Mouse (Mus musculus): ENCODE measurements around the gene Gm49336. TPM values are rescaled to one million over a fixed set of nuclear protein-coding genes. Genes with fewer than 3 reads are reported as not detected.

The Gm49336 gene
- polyA plus RNA-seq, 1 experiment from 2014 or later = 42.5 TPM

DNA sequence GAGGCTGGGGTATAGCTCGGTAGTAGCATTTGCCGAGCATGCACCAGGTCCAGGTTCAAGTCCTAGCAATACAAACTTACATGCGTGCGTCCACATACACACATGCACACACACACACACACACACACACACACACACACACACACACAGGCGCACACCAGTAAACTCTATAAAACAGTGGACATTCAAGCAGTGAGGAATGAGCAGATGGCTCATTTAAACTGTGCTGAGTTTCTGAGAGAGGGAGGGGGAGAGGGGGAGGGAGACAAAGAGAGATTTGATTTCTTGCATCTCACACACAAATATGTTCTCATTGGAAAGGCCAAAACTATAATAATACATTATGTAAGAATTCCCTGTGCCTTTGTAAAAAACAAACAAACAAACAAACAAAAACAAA is 55.3 kb downstream of the Gm49336 start:
- Histone ChIP-seq H3K4me2 (ENCODE audit: low read length) (no peak overlapping the region), H3K4me3 (ENCODE audit: control insufficient read depth in 1 of 2, insufficient read depth in 1 of 2, low read depth in 1 of 2, low read length in 2 of 2) (no peak overlapping the region), H3K36me3 (ENCODE audit: control insufficient read depth, insufficient read depth, low read length) (no peaks in the 10 kb centered on the region), H3K9me3 (ENCODE audit: control insufficient read depth, low read length) (no peaks in the 10 kb centered on the region), H3K27ac (replicated peaks in 1 of 2; ENCODE audit: control insufficient read depth in 1 of 2, insufficient read depth in 1 of 2, low read depth in 2 of 2, low read length in 2 of 2) (no peak overlapping the region), H3K4me1 (ENCODE audit: control insufficient read depth in 2 of 2, insufficient read depth in 2 of 2, low read length in 2 of 2) (peaks cover 7% of the 10 kb centered on the region in 2 experiments; a peak in 2 of 4 replicates), H3K9ac (ENCODE audit: low read length) (no peak overlapping the region), H3K27me3 (ENCODE audit: control insufficient read depth, insufficient read depth, low read length) (no peaks in the 10 kb centered on the region)
- no peak for ATAC-seq (ENCODE audit: insufficient number of reproducible peaks, insufficient read depth, low FRiP score, low read depth)
- 77% methylated on average over 5 of the region's 5 CpGs for WGBS

DNA sequence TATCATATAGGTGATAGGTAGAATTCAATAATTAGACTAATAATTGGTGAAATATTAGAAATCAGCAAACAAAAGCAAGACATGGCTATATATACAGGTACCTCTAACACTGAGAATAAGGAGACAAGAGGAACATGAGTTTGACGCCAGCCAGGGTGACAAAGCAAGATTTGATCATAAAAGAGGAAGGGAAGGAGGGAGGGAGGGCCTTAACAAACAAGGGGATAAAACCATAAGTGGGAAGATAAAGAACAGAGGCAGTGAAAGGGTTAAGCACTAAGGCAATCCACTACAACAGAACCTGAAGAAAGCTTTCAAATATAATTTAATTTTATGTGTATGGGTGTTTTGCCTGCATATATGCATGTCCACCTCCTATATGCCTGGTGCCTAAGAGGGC is 56.7 kb downstream of the Gm49336 start:
- no peaks in the 10 kb centered on the region for H3K36me3 ChIP-seq (ENCODE audit: control insufficient read depth, insufficient read depth, low read length)

DNA sequence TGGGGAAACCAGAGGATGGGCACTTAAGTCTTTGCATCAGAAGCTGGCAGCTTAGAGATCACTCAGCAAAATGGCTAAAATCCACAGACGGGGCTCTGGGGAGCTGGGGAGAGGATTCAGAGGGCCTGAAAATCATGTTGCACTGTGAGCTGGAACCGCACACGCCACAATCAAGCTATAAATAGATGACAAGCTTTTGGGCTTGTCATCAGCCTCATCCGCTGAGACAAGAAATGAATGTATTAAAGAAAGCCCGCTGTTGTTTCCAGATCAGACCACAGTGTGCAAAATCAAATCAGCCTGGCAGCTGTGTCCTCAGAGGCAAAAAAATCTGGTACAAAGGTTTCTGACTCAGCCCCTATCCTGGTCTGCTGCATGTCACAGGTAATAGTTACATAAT is 61.5 kb downstream of the Gm49336 start:
- H3K27ac ChIP-seq (replicated peaks in 1 of 2; ENCODE audit: control insufficient read depth in 1 of 2, insufficient read depth in 1 of 2, low read depth in 2 of 2, low read length in 2 of 2) = peak overlapping the region; percentile 73 to 81
- 25% methylated on average over 5 of the region's 5 CpGs for WGBS
- H3K27me3 ChIP-seq (ENCODE audit: control insufficient read depth, insufficient read depth, low read length) = no peaks in the 10 kb centered on the region
- H3K4me2 ChIP-seq (ENCODE audit: low read length) = no peak overlapping the region
- H3K9ac ChIP-seq (ENCODE audit: low read length) = no peak overlapping the region
- peak; percentile 71 for ATAC-seq (ENCODE audit: insufficient number of reproducible peaks, insufficient read depth, low FRiP score, low read depth)
- H3K36me3 ChIP-seq (ENCODE audit: control insufficient read depth, insufficient read depth, low read length) = no peaks in the 10 kb centered on the region
- H3K4me1 ChIP-seq (ENCODE audit: control insufficient read depth in 2 of 2, insufficient read depth in 2 of 2, low read length in 2 of 2) = peaks cover 10 to 22% of the 10 kb centered on the region in 2 experiments
- no peaks in the 10 kb centered on the region for H3K9me3 ChIP-seq (ENCODE audit: control insufficient read depth, low read length)
- H3K4me3 ChIP-seq (ENCODE audit: control insufficient read depth in 1 of 2, insufficient read depth in 1 of 2, low read depth in 1 of 2, low read length in 2 of 2) = no peak overlapping the region

More for the DNA sequence above, 56.7 kb downstream of the Gm49336 start:
- Histone ChIP-seq H3K9me3 (ENCODE audit: control insufficient read depth, low read length) (no peaks in the 10 kb centered on the region), H3K27me3 (ENCODE audit: control insufficient read depth, insufficient read depth, low read length) (no peaks in the 10 kb centered on the region), H3K27ac (replicated peaks in 1 of 2; ENCODE audit: control insufficient read depth in 1 of 2, insufficient read depth in 1 of 2, low read depth in 2 of 2, low read length in 2 of 2) (no peak overlapping the region), H3K4me1 (ENCODE audit: control insufficient read depth in 2 of 2, insufficient read depth in 2 of 2, low read length in 2 of 2) (peaks cover 11 to 12% of the 10 kb centered on the region in 2 experiments; a peak in 3 of 4 replicates), H3K4me3 (ENCODE audit: control insufficient read depth in 1 of 2, insufficient read depth in 1 of 2, low read depth in 1 of 2, low read length in 2 of 2) (no peak overlapping the region), H3K9ac (ENCODE audit: low read length) (no peak overlapping the region), H3K4me2 (ENCODE audit: low read length) (no peak overlapping the region)
- ATAC-seq (ENCODE audit: insufficient number of reproducible peaks, insufficient read depth, low FRiP score, low read depth) = no peak
- WGBS = 74% methylated on average over 1 of the region's 1 CpGs

DNA sequence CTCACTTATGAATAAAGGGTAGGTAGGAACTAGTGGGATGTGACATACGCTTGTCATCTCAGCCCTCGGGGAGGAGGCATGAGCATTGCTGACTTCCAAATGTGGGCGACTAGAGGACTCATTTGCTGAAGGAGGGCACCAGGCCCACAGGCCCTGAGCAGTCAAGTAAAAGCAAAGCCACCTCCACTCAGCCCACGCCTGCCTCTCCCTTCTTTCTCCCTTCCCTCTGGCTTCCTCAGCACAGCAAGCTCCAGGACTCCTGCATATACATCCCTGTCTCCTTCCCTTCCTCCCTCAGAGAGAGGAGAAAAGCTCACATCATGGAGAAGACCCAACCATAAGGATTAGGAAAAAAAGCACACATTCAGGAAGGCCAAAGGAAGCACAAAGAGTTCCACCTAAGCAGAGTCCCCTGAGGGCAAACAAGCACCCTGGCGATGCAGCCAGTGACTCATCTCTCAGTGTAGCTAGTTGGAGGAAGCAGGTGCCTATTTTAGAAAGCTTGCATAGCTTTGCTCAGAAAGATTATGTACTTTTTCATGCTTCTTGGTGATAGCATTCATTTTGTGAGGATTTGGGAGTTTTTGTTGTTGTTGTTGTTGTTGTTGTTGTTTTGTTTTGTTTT is 63.0 kb downstream of the Gm49336 start:
- Histone ChIP-seq H3K9me3 (ENCODE audit: control insufficient read depth, low read length) (no peaks in the 10 kb centered on the region), H3K27ac (replicated peaks in 1 of 2; ENCODE audit: control insufficient read depth in 1 of 2, insufficient read depth in 1 of 2, low read depth in 2 of 2, low read length in 2 of 2) (no peak overlapping the region; a peak in 1 of 4 replicates), H3K9ac (ENCODE audit: low read length) (no peak overlapping the region), H3K4me2 (ENCODE audit: low read length) (no peak overlapping the region), H3K36me3 (ENCODE audit: control insufficient read depth, insufficient read depth, low read length) (no peaks in the 10 kb centered on the region), H3K4me1 (ENCODE audit: control insufficient read depth in 2 of 2, insufficient read depth in 2 of 2, low read length in 2 of 2) (peaks cover 14 to 28% of the 10 kb centered on the region in 2 experiments), H3K4me3 (ENCODE audit: control insufficient read depth in 1 of 2, insufficient read depth in 1 of 2, low read depth in 1 of 2, low read length in 2 of 2) (no peak overlapping the region), H3K27me3 (ENCODE audit: control insufficient read depth, insufficient read depth, low read length) (no peaks in the 10 kb centered on the region)
- ATAC-seq (ENCODE audit: insufficient number of reproducible peaks, insufficient read depth, low FRiP score, low read depth) = no peak
- WGBS = 67% methylated on average over 5 of the region's 5 CpGs

DNA sequence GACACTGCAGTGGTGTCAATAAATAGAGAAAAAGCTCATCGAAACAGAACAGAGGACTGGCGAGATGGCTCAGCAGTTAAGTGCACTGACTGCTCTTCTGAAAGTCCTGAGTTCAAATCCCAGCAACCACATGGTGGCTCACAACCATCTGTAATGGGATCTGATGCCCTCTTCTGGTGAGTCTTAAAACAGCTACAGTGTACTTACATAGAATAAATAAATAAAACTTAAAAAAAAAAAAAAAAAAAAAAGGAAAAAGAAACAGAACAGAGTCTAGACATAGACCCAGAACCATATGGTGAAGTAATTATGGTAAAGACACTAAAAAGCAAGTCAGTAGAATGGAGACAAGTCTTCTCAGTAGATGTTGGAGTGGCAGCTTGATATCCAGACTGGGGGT is 70.0 kb downstream of the Gm49336 start:
- Histone ChIP-seq H3K4me1 (ENCODE audit: control insufficient read depth in 2 of 2, insufficient read depth in 2 of 2, low read length in 2 of 2) (peaks cover 10 to 16% of the 10 kb centered on the region in 2 experiments), H3K9ac (ENCODE audit: low read length) (no peak overlapping the region), H3K4me2 (ENCODE audit: low read length) (no peak overlapping the region), H3K27ac (replicated peaks in 1 of 2; ENCODE audit: control insufficient read depth in 1 of 2, insufficient read depth in 1 of 2, low read depth in 2 of 2, low read length in 2 of 2) (no peak overlapping the region), H3K36me3 (ENCODE audit: control insufficient read depth, insufficient read depth, low read length) (peaks cover 6% of the 10 kb centered on the region; the same call in 1 of the 2 replicates), H3K9me3 (ENCODE audit: control insufficient read depth, low read length) (no peaks in the 10 kb centered on the region), H3K27me3 (ENCODE audit: control insufficient read depth, insufficient read depth, low read length) (no peaks in the 10 kb centered on the region), H3K4me3 (ENCODE audit: control insufficient read depth in 1 of 2, insufficient read depth in 1 of 2, low read depth in 1 of 2, low read length in 2 of 2) (no peak overlapping the region)
- no peak for ATAC-seq (ENCODE audit: insufficient number of reproducible peaks, insufficient read depth, low FRiP score, low read depth)
- WGBS = 95% methylated on average over 2 of the region's 2 CpGs

DNA sequence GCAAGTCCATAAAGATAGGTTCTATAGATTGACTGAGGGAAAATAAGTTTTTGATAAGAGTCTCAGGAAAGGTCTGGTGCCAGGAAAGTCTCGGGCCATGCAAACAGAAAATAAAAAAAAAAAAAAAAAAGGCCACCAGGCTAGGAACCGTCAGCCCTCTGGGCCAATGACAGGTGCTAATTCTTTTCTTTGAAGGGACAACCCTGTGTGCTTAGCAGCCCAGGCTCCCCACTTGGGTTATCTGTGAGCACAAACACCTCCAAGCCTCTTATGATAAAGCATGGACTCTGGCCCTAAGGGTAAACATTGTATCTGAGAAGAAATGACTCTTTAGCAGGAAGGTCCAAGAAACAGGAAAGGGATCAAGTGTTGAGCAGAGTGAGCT is 72.7 kb downstream of the Gm49336 start:
- peak overlapping the region; percentile 92 for H3K9ac ChIP-seq (ENCODE audit: low read length)
- H3K9me3 ChIP-seq (ENCODE audit: control insufficient read depth, low read length) = no peaks in the 10 kb centered on the region
- 13% methylated on average over 2 of the region's 2 CpGs for WGBS
- no peak for ATAC-seq (ENCODE audit: insufficient number of reproducible peaks, insufficient read depth, low FRiP score, low read depth)
- peaks cover 11 to 22% of the 10 kb centered on the region in 2 experiments for H3K4me1 ChIP-seq (ENCODE audit: control insufficient read depth in 2 of 2, insufficient read depth in 2 of 2, low read length in 2 of 2)
- H3K4me3 ChIP-seq (ENCODE audit: control insufficient read depth in 1 of 2, insufficient read depth in 1 of 2, low read depth in 1 of 2, low read length in 2 of 2) = peak overlapping the region; percentile 47 to 86; a peak in 3 of 4 replicates
- H3K4me2 ChIP-seq (ENCODE audit: low read length) = peak overlapping the region; percentile 92
- peaks cover 6% of the 10 kb centered on the region; the same call in 1 of the 2 replicates for H3K36me3 ChIP-seq (ENCODE audit: control insufficient read depth, insufficient read depth, low read length)
- 0 out of 2 replicates have a peak, but pooled peaks cover 5% of the 10 kb centered on the region for H3K27me3 ChIP-seq (ENCODE audit: control insufficient read depth, insufficient read depth, low read length)
- H3K27ac ChIP-seq (replicated peaks in 1 of 2; ENCODE audit: control insufficient read depth in 1 of 2, insufficient read depth in 1 of 2, low read depth in 2 of 2, low read length in 2 of 2) = no peak overlapping the region

DNA sequence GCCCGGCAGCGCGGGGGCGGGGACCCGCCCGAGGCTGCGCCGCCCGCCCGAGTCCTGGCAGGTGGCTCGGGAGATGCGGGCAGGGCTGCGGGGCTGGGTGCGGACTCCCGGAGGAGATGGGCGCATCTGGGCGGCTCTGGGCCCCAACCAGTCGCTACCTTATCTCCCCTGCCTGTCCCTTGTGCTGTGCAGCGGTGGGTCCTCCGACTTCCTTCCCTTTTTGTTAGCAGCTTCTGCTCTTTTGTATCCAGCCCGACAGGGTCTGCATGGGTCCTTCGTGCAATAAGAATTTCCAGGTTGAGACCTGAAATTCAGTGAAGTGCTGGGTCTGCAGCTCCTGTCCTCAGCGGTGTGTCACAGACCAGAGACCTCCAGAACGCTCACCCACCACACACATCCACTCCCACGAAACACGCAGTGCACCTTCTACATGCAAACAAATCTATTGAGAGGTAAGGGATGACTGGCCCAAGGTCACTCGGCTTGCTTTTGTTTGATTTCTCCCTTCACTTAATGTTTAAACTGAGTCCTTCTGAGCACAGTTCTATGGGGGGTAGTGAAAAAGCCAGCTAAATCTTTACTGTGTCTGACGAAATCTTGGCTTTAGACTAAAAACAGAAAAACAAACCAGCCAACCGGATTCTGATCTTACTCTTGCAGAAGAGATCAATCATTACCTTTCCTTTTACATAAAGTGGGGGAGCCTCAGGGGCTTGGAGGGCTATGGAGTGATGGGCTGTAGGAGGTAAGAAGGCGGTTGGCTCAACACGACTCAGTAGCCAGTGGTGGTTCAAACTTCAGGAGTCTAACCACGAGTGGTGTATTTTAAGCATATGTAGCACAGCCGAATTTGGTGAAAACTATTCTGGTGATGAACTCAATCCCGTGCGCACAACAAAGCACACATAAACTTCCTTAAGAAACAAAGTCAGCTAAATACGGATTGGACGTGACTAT is 73.4 kb downstream of the Gm49336 start:
- WGBS = 16% methylated on average over 28 of the region's 37 CpGs
- 0 out of 2 replicates have a peak, but pooled peaks have one; percentile 1 for ATAC-seq (ENCODE audit: insufficient number of reproducible peaks, insufficient read depth, low FRiP score, low read depth)
- peak overlapping the region; percentile 15 to 84; a peak in 3 of 4 replicates for H3K27ac ChIP-seq (replicated peaks in 1 of 2; ENCODE audit: control insufficient read depth in 1 of 2, insufficient read depth in 1 of 2, low read depth in 2 of 2, low read length in 2 of 2)

More for the DNA sequence above, 73.4 kb downstream of the Gm49336 start:
- peak overlapping the region; percentile 47 to 86 for H3K4me3 ChIP-seq (ENCODE audit: control insufficient read depth in 1 of 2, insufficient read depth in 1 of 2, low read depth in 1 of 2, low read length in 2 of 2)
- peak overlapping the region; percentile 92 for H3K4me2 ChIP-seq (ENCODE audit: low read length)
- 0 out of 2 replicates have a peak, but pooled peaks cover 5% of the 10 kb centered on the region for H3K27me3 ChIP-seq (ENCODE audit: control insufficient read depth, insufficient read depth, low read length)
- no peaks in the 10 kb centered on the region for H3K9me3 ChIP-seq (ENCODE audit: control insufficient read depth, low read length)
- peak overlapping the region; percentile 92 for H3K9ac ChIP-seq (ENCODE audit: low read length)
- H3K36me3 ChIP-seq (ENCODE audit: control insufficient read depth, insufficient read depth, low read length) = peaks cover 6% of the 10 kb centered on the region; the same call in 1 of the 2 replicates
- H3K4me1 ChIP-seq (ENCODE audit: control insufficient read depth in 2 of 2, insufficient read depth in 2 of 2, low read length in 2 of 2) = peaks cover 9 to 22% of the 10 kb centered on the region in 2 experiments

Data from heart, embryonic 14.5 days (tissue).